Mouse (Mus musculus): ENCODE data around the gene Etnk2.

- TF ChIP-seq CTCF (IDR thresholded peaks at IDR 0.05; ENCODE audit: low read depth), result no peak
- TF ChIP-seq EP300 (IDR thresholded peaks at IDR 0.05; ENCODE audit: low read depth), result no peak
Observed at GRCm38 (mm10) chr1:133350210-133350609, 13.2 kb upstream of the Etnk2 start, which contains the start of gene Ren1.
